Mouse (Mus musculus) olfactory bulb, adult 2 months (tissue): ENCODE measurements at regions not wholly inside any gene's neighbourhood (a gene's known extent, or its start where the extent isn't known, plus 50 kb on each side); places are given as distances from the start of the nearest gene placed in this dataset.

ENCODE experiments used
- H3K27ac ChIP-seq: fragments of 200-500 bp; 2 replicates; pipeline ENCODE4 v1.5.1; 2012; ENCODE audit warnings: low read depth, low read length; ENCODE audit not compliant: insufficient read depth
- H3K4me1 ChIP-seq: fragments of 200-500 bp; 2 replicates; pipeline ENCODE4 v1.6.1; 2012; ENCODE audit warnings: low read length; ENCODE audit not compliant: control insufficient read depth, insufficient read depth
- H3K4me3 ChIP-seq: fragments of 200-500 bp; 2 replicates; pipeline ENCODE4 v1.5.1; 2012; ENCODE audit warnings: mild to moderate bottlenecking, low read depth, low read length, moderate library complexity; ENCODE audit not compliant: insufficient read depth
- CTCF ChIP-seq: fragments of 200-500 bp; IDR thresholded peaks from 2 replicates; pipeline ENCODE4 v1.5.1; 2012; ENCODE audit warnings: low read depth, mild to moderate bottlenecking, low read length, moderate library complexity; ENCODE audit not compliant: insufficient read depth
- POLR2A ChIP-seq: fragments of 200-500 bp; IDR thresholded peaks from 2 replicates; pipeline ENCODE4 v1.6.1; 2012; ENCODE audit warnings: mild to moderate bottlenecking, low read depth, low read length, moderate library complexity; ENCODE audit not compliant: insufficient read depth
- WGBS: fragments of 180-500 bp; shearing (Covaris S2); methylation state at CpG from one replicate; pipeline ENCODE4 v1.1.7; 2018; 5-methylcytosine and 5-hydroxymethylcytosine counted together

- Histone ChIP-seq H3K27ac (no peak overlapping the region), H3K4me3 (no peak overlapping the region), H3K4me1 (peaks cover 3% of the 10 kb centered on the region; the same call in 1 of the 2 replicates)
- WGBS, result 42% methylated on average over 16 of the region's 16 CpGs
- TF ChIP-seq CTCF, result no peak
- TF ChIP-seq POLR2A, result no peak
Measured at GRCm38 (mm10) chr2:74168776-74169570, 257.8 kb upstream of the Atp5g3 start.

GRCm38 (mm10) chr2:74168307-74168706 lies 257.2 kb upstream of the Atp5g3 start:
- TF ChIP-seq CTCF, result no peak
- no peak overlapping the region for H3K4me3 ChIP-seq
- H3K27ac ChIP-seq, result no peak overlapping the region
- H3K4me1 ChIP-seq, result peaks cover 3% of the 10 kb centered on the region; the same call in 1 of the 2 replicates
- WGBS, result 88% methylated on average over 17 of the region's 17 CpGs

- peaks cover 6% of the 10 kb centered on the region for H3K4me1 ChIP-seq
- TF ChIP-seq POLR2A, result no peak
- no peak for TF ChIP-seq CTCF
- WGBS, result 57% methylated on average over 6 of the region's 6 CpGs
- H3K4me3 ChIP-seq, result no peak overlapping the region
- H3K27ac ChIP-seq, result no peak overlapping the region
Measured at GRCm38 (mm10) chr2:74154062-74154461, 242.9 kb upstream of the Atp5g3 start.

GRCm38 (mm10) chr2:74153247-74153850 lies 242.2 kb upstream of the Atp5g3 start:
- peak overlapping the region; percentile 35 for H3K27ac ChIP-seq
- TF ChIP-seq CTCF (no peak), POLR2A (no peak)
- H3K4me1 ChIP-seq, result peaks cover 6% of the 10 kb centered on the region
- no peak overlapping the region for H3K4me3 ChIP-seq
- 17% methylated on average over 5 of the region's 5 CpGs for WGBS

GRCm38 (mm10) chr2:74152534-74153246 lies 241.6 kb upstream of the Atp5g3 start:
- TF ChIP-seq CTCF (no peak), POLR2A (no peak)
- Histone ChIP-seq H3K27ac (peak overlapping the region; percentile 35), H3K4me1 (peaks cover 6% of the 10 kb centered on the region), H3K4me3 (no peak overlapping the region)
- WGBS, result 26% methylated on average over 8 of the region's 8 CpGs

GRCm38 (mm10) chr2:74147193-74147592 lies 236.1 kb upstream of the Atp5g3 start:
- Histone ChIP-seq H3K4me3 (no peak overlapping the region), H3K4me1 (no peaks in the 10 kb centered on the region), H3K27ac (no peak overlapping the region)
- TF ChIP-seq CTCF (no peak), POLR2A (no peak)
- 59% methylated on average over 4 of the region's 4 CpGs for WGBS

- 28% methylated on average over 9 of the region's 9 CpGs for WGBS
- Histone ChIP-seq H3K4me3 (no peak overlapping the region), H3K4me1 (no peaks in the 10 kb centered on the region), H3K27ac (no peak overlapping the region)
- no peak for TF ChIP-seq CTCF
- no peak for TF ChIP-seq POLR2A
Measured at GRCm38 (mm10) chr2:74136624-74137003, 225.5 kb upstream of the Atp5g3 start.

- Histone ChIP-seq H3K4me3 (no peak overlapping the region), H3K4me1 (no peaks in the 10 kb centered on the region), H3K27ac (no peak overlapping the region)
- WGBS, result 50% methylated on average over 15 of the region's 15 CpGs
- TF ChIP-seq CTCF, result no peak
- no peak for TF ChIP-seq POLR2A
Measured at GRCm38 (mm10) chr2:74135963-74136623, 225.0 kb upstream of the Atp5g3 start.
